Mouse (Mus musculus) telencephalon, adult 2 months (tissue): ENCODE data around the gene Cp.
A peak's percentile ranks its signal among the peaks of the same experiment; 100 is the strongest.
"Not testable (repeated sequence)": the region's sequence is repeated elsewhere in the genome, so short reads cannot be mapped to it uniquely, and the experiment has no call there.

Source experiments
- DNase-seq: peaks from one replicate; pipeline ENCODE4 v3.0.0-alpha.2; 2011; ENCODE audit warnings: low read depth, low spot score

The Cp gene

DNA sequence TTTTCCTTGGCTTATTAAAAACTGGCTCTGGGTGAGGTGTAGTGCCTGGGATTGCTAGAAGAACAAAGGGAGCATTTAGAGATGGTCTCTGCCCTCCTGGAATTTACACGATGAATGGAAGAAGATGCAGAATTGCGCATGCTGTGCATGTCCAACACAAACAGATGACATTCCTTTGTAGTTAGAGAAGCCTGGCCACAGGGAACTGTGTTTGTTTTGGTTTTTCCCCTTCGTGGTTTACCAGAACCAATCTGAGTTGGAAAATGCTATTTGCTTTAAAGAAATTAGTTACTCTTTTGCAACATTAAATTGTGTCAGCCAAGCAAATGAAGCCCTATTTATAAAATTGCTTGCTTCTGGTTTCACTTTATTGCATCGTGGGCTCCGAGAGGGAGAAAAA lies at the start of gene Cp:
TSS of gene Cp (plus strand) at position 170 of the 400 bp plus-strand sequence.
- no peak for DNase-seq

DNA sequence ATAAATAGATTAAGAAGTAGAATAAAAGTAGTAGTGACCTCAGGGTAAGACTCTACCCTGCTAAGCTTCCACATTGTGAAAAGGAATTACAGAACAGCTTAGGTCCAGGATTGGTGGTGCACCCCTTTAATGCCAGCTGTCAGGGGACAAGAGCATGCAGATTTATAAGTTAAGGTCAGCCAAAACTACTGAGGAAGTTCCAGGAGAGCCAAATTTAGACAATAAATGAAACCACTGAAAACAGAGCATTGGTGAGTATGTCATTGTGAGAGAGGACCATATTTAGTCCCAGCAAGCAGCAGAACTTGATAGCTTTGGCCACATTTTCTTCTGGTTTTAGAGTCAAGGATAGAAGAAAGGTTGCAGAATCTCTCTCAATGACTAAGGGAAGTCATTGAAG lies 8.3 kb upstream of the Cp start:
- DNase-seq = no peak

DNA sequence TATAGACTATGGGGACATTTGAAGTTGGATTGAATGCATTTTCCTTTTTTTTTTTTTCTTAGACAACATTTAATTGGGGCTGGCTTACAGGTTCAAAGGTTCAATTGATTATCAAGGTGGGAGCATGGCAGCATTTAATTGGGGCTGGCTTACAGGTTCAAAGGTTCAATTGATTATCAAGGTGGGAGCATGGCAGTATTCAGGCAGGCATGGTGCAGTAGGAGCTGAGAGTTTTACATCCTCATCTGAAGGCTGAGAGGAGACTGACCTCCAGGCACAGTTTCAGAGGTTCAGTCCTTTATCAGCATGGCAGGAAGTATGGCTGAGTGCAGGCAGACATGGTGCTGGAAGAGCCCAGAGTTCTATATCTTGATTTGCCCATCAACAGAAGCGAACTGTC lies 7.5 kb upstream of the Cp start:
- not testable (repeated sequence) for DNase-seq

DNA sequence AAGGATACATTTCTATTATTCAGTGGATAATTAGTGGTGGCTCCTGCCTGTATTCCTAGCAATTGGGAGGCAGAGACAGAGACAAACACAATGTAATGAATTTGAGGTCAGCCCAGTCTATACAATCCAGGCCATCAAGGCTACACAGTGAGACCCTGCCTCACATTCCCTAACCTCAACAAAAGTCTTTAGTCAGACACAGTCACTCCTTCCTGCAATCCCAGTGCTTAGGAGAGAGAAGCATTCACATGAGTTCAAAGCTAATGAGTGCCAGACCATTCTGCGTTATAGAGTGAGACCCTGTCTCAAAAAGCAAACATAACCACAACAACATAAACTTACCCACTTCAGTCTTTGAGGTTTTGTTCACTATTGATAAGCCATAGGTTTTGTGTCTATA lies 3.4 kb upstream of the Cp start:
- DNase-seq = no peak

DNA sequence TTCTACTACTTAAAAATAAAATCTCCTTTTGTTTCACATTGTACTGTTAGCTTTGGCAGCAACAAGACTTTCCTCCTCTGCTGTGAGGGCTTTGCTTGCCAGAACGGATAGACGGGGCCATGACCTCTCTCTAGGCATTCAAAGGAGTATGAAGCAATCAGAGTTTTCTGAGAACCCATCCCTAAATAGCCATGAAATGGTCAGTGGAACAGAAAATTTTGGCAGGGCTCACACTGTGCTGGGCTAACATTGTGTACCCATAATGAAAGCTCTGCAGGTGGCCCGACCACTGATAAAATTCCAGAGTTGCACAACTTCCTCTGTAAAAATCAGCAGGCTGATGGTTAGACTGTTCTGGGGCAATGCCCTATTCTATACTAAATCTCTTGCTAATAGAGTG lies 3.0 kb upstream of the Cp start:
- DNase-seq = no peak

DNA sequence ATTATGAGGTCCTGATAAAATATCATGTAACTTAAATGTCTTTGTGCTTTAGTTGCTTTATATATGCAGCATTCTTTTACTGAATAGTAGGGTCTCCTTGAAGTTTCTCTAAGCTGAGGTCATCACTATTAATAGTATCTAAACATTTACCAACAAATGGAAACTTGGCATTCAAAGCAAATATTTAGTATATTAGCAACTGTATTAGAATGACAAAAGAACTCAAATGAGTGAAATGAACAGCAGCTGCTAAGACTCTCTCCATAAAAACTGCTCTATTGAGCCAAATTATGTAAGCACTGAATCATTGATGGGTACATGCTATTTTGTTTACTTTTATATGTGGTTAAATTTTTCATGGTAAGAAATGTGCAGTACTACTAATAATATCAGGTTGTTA lies 1.2 kb downstream of the Cp start:
- no peak for DNase-seq

DNA sequence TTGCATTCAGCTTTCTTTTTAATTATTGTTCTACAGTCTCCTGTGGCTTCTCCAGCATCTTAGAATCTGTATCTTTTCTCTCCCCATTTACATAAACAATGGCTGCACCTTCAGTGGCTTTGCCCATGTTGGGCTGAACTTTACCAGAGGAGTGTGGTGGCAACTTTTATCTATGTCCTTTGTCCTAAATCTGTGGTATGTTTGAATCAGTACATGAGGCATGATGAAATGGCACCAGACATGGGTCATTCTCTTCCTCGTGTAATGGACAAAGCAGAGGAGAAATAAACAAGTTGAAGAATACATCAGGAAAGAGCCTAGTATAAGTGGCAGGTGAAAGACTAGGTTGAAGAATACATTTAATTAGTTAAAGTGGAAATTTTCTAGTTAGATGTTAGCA lies 2.1 kb downstream of the Cp start:
- DNase-seq = no peak

DNA sequence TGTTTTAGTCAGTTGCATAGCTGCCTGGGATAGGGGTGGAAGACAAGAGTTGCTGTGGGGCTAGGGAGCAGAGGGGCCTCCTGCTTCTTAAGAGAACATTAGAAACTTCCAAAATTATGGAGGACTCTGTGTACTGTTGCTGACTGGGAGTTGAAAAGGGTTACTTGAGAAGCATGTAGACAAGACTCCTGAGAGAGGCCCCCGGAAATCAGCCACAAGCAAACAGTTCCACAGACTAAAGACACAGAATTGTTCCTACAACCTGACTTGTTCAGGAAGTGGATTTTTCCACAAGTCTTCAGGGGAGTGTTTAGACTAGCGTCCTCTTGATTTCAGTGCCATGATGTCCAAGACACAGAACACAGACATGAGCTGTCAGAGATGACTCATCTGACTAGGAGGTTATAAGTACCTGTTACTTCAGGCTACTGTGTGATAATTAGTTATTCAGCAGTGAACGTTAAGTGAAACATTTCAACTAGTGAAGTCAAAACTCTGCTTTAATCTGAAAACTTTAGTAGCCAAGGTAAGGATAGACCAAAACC lies 3.8 kb downstream of the Cp start:
- DNase-seq = no peak

DNA sequence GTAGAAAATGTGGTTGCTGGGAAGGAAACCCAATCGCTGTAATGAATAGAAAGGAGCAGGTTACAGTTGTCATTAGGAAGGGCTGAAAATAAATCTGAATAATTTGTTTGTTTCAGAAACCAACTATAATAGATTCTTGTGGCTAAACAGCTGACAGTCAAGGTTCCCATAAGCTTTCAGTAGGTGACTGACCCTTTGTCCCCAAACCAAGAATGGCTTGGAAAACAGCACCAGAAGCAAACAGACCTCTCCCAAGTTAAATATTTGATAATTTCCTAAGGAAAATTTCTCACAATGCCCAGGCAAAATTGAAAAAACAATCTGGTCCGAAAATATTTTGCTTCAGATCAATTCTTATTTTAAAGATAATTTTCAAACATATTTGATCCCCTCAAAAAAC lies 4.5 kb downstream of the Cp start:
- no peak for DNase-seq

DNA sequence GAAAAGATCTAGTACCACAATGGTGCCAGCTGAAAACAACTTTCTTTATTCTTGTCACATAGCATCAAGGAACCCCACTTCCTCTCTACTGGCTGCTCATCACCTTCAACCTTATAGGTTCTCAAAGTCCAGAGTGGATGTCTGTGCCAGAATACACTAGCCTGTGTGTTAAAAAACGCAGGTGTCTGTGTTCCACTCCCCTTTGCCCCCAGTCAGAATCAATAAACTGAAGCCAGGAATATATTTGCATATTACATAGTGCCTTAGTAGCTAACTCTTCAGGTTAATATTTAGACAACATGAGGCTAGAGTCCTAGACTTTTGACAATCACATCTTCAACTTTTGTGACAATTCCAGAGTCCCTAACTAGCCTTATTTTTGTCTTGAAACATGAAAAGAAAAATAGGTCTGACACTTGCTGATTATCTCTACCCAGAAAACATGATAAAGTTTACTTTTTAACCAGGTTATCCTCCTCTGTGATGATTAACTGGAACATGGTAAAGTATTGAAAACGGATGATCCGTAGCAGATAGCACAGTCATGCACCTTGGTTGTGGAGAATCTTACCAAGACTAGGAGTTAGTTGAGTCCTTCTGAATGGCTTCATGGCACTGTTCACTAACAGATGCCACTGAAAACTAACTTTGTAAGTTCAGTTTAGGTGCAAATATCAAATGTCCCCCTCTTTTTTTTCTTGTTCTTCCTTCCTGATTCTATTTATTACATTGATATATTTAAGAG lies 6.1 kb downstream of the Cp start:
- DNase-seq = no peak

DNA sequence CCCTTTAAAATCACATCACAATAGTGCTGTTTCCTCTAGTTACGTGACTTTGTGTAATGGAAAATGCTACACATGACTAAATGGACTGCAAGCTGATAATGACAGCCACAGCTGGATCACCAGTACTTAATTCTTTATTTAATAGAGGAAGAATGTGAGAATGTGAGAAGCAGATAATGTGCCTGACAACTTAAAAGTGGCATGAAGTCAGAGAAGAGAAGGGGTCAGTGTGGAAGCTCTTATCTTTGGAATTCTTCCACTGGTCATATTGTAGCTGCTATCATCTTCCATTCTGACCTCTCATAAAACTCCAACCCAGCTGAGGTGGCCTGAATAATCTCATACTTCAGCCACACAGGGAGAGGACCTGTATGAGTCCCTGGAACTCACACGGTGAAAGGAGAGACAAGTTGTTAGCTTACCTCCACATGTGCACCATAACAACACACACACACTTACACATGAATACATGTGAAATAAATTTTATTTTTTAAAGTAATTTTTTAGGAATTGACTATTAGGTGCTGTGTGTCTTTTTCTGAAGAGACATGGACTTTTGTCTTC lies 7.9 kb downstream of the Cp start:
- no peak for DNase-seq

DNA sequence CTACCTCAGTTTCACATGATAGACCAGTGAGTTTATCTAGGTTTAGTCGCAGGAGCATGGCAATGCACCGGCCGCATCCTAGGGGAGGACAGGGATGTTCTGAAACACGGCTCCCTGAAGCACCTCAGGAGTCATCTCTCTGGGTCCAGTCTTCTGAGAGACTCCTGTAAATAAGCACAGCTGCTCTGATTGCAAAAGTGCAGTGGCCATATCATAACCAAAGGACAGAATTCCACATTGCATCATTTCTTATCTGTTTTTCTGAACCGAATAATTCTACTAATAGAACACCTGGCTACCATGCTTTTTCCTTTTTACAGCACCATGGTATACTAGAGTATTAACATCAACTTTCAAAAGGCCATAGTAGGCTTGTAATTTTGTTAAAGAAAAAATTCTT lies 8.4 kb downstream of the Cp start:
- DNase-seq = no peak

DNA sequence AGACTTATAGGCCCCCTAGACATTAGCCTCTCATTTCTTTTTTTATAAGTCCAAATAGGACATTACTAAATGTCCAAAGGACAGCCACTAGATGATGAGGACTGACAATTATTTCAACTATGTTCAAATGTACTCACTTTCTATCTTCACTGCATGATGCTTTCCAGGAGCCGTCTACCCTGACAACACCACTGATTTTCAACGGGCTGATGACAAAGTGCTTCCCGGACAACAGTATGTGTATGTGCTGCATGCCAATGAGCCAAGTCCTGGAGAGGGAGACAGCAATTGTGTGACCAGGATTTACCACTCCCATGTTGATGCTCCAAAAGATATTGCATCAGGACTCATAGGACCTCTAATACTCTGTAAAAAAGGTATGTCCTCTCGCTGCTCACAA lies 9.2 kb downstream of the Cp start:
- DNase-seq = no peak

DNA sequence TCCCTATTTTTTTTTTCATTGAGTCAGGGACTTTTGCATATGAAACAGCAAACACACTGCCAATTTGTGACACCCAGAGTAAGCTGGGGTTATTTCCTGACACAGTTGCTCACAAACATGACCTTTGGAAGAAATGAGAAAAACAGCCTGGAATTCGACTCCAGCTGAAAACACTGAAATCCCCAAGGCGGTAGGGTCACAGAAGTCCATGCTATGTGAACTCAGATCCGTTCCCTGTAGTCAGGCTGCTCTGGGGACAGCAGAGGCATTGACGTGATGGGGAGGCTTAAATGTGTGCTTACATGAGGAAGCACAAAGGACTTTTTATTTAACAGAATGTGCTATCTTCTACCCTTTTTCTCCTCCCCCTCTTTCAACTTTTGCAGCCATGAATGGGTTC lies 21.6 kb downstream of the Cp start:
- no peak for DNase-seq

DNA sequence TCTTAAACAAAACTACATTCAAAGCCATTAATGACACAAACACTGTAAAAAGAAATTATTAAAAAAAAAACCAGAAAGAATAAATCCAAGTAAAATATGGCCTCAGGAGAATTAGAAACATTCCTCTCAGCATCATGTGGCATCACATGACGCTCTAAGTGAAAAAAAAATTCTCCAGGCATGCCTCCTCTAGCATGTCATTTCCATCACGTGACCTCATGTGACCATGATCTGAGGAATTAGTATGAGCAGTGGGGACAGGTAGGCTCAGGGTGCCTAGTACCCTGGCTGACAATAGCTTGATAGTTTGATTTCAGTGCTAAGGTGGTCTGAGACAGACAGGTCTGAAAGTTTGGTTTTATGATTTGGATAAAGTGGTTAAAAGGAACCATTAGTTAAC lies 24.3 kb downstream of the Cp start:
- DNase-seq = no peak

DNA sequence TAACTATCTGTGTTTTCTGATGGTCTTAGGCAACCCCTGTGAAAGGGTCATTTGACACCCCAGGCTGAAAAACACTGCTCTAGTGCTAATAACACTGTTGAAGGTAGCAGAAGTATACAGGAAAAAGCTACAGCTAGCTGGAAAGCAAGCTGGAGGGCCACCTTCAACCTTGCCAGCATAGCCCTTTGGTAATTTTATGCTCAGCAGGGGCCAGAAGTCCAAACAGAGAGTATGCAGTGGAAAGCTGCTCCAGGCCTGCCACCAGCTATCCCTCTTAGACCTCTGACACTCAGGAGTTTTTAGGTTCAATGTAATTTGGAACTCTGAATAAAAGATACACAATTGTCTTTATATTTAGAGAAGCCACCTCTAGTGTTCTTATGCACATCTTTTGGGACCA lies 26.0 kb downstream of the Cp start:
- DNase-seq = no peak

DNA sequence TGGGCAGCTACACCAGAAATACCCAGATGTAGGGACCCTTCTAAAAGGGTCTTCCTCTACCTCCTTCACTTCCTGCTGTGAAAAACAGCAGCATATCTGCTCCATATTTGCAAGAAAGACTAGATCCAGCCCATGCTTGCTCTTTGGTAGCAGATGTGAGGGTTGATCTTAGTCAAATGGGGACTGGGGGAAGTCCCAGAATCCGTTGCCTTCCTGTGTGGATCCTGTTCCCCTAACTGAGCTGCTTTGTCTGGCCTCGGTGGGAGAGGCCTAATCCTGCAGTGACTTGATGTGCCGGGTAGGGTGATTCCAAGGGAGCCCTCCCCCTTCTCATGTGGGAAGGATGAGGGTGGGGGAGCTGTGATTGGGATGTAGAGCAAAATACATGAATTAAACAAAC lies 29.3 kb downstream of the Cp start:
- no peak for DNase-seq

DNA sequence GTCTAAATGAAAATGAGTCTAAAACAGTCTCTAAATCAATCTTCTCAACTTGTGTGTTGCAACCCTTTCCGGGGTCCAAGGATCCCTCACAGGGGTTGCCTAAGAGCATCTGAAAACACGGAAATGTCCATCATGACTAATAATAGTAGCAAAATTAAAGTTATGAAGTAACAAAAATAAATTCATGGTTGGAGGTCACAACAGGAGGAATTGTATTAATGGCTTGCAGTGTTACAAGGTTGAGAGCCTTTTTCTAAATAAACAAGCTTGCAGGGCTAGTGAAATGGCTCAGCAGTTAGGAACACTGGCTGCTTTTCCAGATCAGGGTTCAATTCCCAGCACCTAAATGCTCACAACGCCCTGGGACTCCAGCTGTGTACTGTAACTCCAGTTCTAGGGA lies 33.2 kb downstream of the Cp start:
- no peak for DNase-seq

DNA sequence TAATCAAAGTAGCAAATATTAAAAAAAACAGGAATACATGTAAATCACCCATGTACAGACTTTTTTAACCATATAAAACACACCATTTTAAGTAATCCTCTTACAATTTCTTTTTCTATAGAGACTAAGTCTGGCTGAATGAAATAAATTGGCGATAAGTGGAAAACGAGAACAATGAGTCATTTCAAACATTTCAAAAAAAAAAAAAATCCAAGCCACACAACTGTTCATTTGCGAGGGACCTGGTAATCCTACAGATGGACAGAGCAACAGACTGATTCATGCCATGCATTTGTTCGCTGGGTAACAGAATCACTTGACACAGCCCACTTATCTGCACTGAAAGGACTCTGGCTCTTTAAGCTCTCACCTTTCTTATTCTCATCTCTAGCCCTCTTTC lies 35.5 kb downstream of the Cp start:
- DNase-seq = no peak

DNA sequence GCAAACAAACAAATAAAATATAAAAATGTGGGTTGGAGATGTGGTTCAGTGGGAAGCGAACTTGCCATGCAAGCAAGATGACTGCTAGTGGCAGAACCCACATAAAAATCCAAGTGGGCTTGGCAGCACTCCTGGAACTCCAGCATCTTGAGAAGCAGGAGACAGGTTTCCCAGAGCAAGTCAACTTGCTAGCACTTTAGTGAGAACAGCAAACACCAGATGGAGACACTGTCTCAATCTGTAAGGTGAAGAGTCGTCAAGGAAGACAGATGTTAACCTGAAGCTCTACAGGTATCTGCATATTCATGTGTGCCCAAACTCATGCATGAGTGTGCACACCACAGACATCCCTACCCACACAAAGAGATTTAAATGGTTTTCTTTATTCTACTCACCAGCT lies 42.7 kb downstream of the Cp start:
- peak; percentile 42 for DNase-seq

DNA sequence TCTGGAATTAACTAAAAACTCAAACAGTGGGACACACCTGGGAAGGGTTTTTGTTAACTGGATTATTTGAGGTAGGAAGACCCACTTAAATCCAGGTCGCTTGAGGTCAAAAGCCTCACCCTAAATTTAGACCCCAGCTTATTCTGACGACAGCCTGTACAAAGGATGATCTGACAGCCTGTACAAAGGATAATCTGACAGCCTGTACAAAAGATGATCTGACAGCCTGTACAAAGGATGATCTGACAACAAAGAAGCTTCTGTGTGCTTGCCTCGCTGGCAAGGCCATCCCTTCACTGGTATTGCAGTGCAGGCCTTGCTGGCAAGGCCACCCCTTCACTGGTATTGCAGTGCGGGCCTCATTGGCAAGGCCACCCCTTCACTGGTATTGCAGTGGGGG lies 44.0 kb downstream of the Cp start:
- no peak for DNase-seq

DNA sequence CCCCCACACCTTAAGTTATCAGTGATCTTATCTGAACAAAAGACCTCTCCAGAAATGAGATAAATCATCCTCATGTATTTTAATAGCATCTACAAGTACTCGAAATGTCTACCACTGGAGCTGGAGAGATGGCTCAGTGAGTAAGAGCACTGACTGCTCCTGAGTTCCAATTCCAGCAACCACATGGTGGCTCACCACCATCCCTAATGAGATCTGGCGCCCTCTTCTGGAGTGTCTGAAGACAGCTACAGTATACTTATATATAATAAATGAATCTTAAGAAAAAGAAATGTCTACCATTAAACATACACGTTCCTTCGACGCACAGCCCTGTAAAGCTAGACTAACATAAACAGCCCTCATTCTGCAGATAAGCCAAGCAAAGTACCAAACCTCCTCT lies 45.9 kb downstream of the Cp start:
- DNase-seq = no peak

DNA sequence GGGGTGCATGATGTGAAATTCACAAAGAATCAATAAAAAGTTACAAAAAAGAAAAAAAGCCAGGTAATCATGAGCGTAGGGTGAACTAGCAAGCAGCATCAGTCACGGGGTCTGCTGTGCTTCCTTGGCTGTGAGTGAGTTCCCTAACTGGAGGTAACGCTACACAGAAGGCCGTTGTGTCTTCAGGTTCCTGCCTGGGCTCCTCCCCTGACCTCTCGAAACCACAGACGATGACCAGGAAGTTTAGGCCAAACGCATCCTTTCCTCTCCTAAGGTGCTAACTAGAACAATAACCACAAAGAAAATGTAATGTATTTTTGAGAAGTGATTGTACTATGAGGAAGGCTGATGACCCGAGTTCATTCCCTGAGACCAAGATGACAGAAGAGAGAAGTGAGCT lies 47.6 kb downstream of the Cp start:
- no peak for DNase-seq

DNA sequence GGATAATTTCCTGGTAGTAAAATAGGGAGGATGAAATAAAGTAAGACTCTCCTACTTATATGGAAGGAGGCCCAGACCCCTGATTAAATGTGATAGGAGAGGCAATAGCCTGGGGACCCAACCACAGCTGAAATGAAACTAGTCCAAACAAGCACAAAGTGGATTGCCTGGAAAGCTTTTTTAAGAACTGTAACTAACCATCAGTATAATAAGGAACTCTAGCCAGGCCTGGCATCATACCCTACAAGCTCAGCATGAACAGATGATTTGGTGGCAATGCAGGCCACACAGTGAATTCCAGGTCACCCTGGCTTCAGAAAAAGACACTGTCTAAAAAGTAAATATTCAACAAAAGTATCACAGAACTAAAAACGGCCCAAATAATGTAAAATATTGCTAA lies 48.8 kb downstream of the Cp start:
- no peak for DNase-seq
